Mouse (Mus musculus) stomach, embryonic 14.5 days (tissue): ENCODE measurements around the gene Cacnb3. TPM values are rescaled to one million over a fixed set of nuclear protein-coding genes. Genes with fewer than 3 reads are reported as not detected.

Experiments
- ATAC-seq: fragments of 200-750 bp; cut with Nextera tagmentation; 2 replicates; pipeline ENCODE4 v1.8.0; 2017; ENCODE audit warnings: low read depth, moderate TSS enrichment; ENCODE audit not compliant: insufficient number of reproducible peaks, insufficient read depth, low FRiP score
- H3K27ac ChIP-seq: fragments of 300-500 bp; sonication (generic); 2 replicates; pipeline ENCODE4 v1.5.1; 2014; ENCODE audit warnings: mild to moderate bottlenecking, low read length, moderate library complexity, mixed read lengths
- H3K27me3 ChIP-seq: fragments of 300-500 bp; sonication (generic); 2 replicates; pipeline ENCODE4 v1.6.1; 2014; ENCODE audit warnings: low read length, control low read depth, mixed read lengths; ENCODE audit not compliant: control insufficient read depth, insufficient read depth
- H3K36me3 ChIP-seq: fragments of 300-500 bp; sonication (generic); 2 replicates; pipeline ENCODE4 v1.6.1; 2014; ENCODE audit warnings: mild to moderate bottlenecking, control low read depth, low read length, moderate library complexity, mixed read lengths; ENCODE audit not compliant: control insufficient read depth, insufficient read depth
- H3K4me1 ChIP-seq: fragments of 300-500 bp; sonication (generic); 2 replicates; pipeline ENCODE4 v1.6.1; 2014; ENCODE audit warnings: low read length, control low read depth, mixed read lengths; ENCODE audit not compliant: control insufficient read depth, insufficient read depth
- H3K4me2 ChIP-seq: fragments of 300-500 bp; sonication (generic); replicated peaks from 2 replicates; pipeline ENCODE4 v1.6.1; 2014; ENCODE audit warnings: low read depth, low read length, control low read depth
- H3K4me3 ChIP-seq: fragments of 300-500 bp; sonication (generic); 2 replicates; pipeline ENCODE4 v1.5.1; 2014; ENCODE audit warnings: low read depth, low read length, control low read depth
- H3K9ac ChIP-seq: fragments of 300-500 bp; sonication (generic); replicated peaks from 2 replicates; pipeline ENCODE4 v1.6.1; 2014; ENCODE audit warnings: low read depth, mild to moderate bottlenecking, control low read depth, low read length, moderate library complexity, mixed read lengths
- H3K9me3 ChIP-seq: fragments of 300-500 bp; sonication (generic); 2 replicates; pipeline ENCODE4 v1.6.1; 2016; ENCODE audit warnings: low read depth, low read length, control low read depth; ENCODE audit not compliant: control insufficient read depth
- WGBS: fragments of 180-500 bp; shearing (Covaris S2); extraction: QIAGEN DNeasy Blood & Tissue Kit; methylation state at CpG from one replicate; pipeline ENCODE4 v1.1.7; 2014; 5-methylcytosine and 5-hydroxymethylcytosine counted together
- polyA plus RNA-seq: library from polyadenylated mRNA; unstranded; fragments of >200 nt; fragmentation: Nextera tagmentation; extraction: Ambion mirVana; gene quantifications from 2 replicates; pipeline ENCODE4 v1.2.1, GENCODE M21; 2014

Gene Cacnb3
- polyA plus RNA-seq, 1 experiment from 2014 or later, result 34.4 TPM

GRCm38 (mm10) chr15:98664042-98664907 is 33.6 kb downstream of the Cacnb3 start:
- Histone ChIP-seq H3K4me1 (peaks cover 4% of the 10 kb centered on the region; the same call in 1 of the 2 replicates), H3K27ac (no peak overlapping the region), H3K9ac (no peak overlapping the region), H3K4me2 (no peak overlapping the region), H3K27me3 (no peaks in the 10 kb centered on the region), H3K36me3 (peaks cover 4% of the 10 kb centered on the region; the same call in 1 of the 2 replicates), H3K9me3 (no peaks in the 10 kb centered on the region), H3K4me3 (no peak overlapping the region)
- 77% methylated on average over 11 of the region's 11 CpGs for WGBS
- ATAC-seq, result no peak

- no peaks in the 10 kb centered on the region for H3K9me3 ChIP-seq
- H3K4me3 ChIP-seq, result no peak overlapping the region
- WGBS, result 59% methylated on average over 4 of the region's 4 CpGs
- ATAC-seq, result no peak
- H3K27ac ChIP-seq, result no peak overlapping the region
- 0 out of 2 replicates have a peak, but pooled peaks cover 13% of the 10 kb centered on the region for H3K27me3 ChIP-seq
- no peak overlapping the region for H3K9ac ChIP-seq
- peaks cover 9% of the 10 kb centered on the region; the same call in 1 of the 2 replicates for H3K4me1 ChIP-seq
- H3K4me2 ChIP-seq, result no peak overlapping the region
- no peaks in the 10 kb centered on the region for H3K36me3 ChIP-seq
Observed at GRCm38 (mm10) chr15:98672592-98672991, 42.0 kb downstream of the Cacnb3 start.

- Histone ChIP-seq H3K9ac (no peak overlapping the region), H3K9me3 (no peaks in the 10 kb centered on the region), H3K27me3 (0 out of 2 replicates have a peak, but pooled peaks cover 13% of the 10 kb centered on the region), H3K4me1 (peaks cover 9% of the 10 kb centered on the region; the same call in 1 of the 2 replicates), H3K36me3 (no peaks in the 10 kb centered on the region), H3K4me2 (no peak overlapping the region), H3K4me3 (no peak overlapping the region), H3K27ac (no peak overlapping the region)
- 78% methylated on average over 7 of the region's 7 CpGs for WGBS
- no peak for ATAC-seq
Observed at GRCm38 (mm10) chr15:98673732-98674131, 43.1 kb downstream of the Cacnb3 start.

DNA sequence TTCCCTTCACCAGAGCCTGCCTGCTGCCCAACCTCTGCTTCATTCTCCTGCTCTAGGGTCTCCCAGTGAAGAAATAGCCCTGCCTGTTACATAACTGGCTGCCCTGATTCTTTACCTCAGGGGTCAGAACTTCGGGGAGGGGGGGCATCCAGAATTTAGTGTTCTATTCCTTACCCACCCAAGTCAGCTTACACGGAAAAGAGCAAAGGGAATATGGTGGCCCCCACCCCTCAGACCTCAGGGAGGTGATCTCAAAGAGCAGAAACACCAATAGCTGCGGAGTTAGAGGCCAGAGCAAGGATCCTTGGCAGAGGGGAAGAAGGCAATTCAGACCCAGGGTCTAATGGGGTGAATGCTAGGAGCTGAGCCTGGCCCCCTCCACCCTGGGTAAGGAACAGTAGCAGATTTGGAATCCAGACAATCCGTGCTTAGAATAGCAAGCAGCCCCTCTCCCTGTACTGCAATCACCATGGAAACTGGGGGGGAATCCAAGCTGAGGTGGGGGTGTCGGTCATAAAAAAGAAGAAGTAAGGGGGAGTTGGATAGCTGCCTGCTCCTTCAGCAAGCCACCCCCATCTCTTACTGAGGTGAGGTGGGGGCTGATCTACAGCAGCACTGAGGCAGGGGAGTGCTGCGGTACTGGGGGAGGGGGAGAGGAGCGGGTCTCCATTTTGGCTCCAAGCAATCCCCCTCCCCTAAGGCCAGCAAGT is 43.8 kb downstream of the Cacnb3 start:
- ATAC-seq, result no peak
- peaks cover 9% of the 10 kb centered on the region; the same call in 1 of the 2 replicates for H3K4me1 ChIP-seq
- 42% methylated on average over 7 of the region's 7 CpGs for WGBS
- 0 out of 2 replicates have a peak, but pooled peaks cover 13% of the 10 kb centered on the region for H3K27me3 ChIP-seq
- H3K36me3 ChIP-seq, result no peaks in the 10 kb centered on the region
- no peak overlapping the region for H3K27ac ChIP-seq
- H3K9me3 ChIP-seq, result no peaks in the 10 kb centered on the region
- H3K4me2 ChIP-seq, result no peak overlapping the region
- H3K4me3 ChIP-seq, result no peak overlapping the region
- H3K9ac ChIP-seq, result no peak overlapping the region

DNA sequence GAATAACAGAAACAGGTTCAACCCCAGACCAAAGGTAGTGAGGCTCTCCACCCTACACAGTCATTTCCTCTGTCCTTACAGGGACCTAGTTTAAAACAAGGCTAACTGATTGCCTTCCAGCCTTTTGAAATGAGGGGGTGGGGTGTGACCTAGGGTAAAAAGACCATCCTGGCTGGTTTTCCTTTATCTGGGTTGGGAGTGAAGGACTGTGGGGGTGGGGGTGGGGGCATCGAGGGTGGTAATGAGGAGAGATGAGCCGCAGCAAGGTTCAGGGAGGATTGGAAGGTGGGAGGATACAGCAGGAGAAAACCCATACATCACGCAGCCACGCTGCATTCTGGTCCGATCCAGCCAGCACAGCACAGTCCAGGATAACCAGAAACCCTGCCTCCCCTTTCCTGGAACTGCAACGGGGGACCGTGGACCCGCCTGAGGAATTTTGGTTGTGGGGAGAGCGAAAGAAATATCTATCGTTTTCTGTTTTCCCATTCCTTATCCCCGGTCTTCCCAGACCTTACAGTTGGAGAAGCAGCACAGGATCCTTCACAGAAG is 44.4 kb downstream of the Cacnb3 start:
- no peaks in the 10 kb centered on the region for H3K9me3 ChIP-seq
- H3K4me2 ChIP-seq, result no peak overlapping the region
- ATAC-seq, result no peak
- no peak overlapping the region for H3K27ac ChIP-seq
- no peak overlapping the region for H3K9ac ChIP-seq
- H3K4me3 ChIP-seq, result no peak overlapping the region
- H3K27me3 ChIP-seq, result 0 out of 2 replicates have a peak, but pooled peaks cover 13% of the 10 kb centered on the region
- H3K36me3 ChIP-seq, result no peaks in the 10 kb centered on the region
- WGBS, result 24% methylated on average over 11 of the region's 11 CpGs
- H3K4me1 ChIP-seq, result peaks cover 9% of the 10 kb centered on the region; the same call in 1 of the 2 replicates

DNA sequence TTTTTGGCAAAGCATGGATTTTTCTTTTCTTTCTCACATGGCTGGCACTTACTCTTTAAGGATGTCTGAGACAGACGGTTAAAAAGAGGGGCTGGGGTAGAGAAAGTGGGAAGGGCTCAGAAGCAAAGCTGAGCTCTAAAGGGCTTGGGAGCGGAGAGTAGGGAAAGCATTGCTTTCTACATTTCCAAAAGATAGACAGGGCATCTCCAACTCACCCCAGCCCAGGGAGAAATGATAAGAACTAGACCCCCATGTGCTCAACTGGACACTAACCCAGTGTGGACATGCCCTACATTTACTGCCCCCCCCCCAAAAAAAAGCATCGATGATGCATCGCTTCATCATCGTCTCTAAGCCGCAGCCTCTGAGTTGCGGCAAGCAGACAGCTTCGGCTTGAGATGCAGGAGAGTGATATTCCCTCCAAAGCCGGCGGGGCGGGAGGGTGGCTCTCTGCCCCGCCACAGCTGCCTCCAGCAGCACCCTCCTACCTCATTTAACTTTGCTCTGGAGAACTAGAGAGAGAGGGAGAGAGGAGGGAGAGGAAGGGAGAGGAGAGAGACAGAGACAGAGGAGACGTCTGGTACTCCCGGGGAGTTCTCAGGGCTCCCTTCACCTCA is 45.1 kb downstream of the Cacnb3 start:
- Histone ChIP-seq H3K27ac (no peak overlapping the region), H3K36me3 (no peaks in the 10 kb centered on the region), H3K9ac (no peak overlapping the region), H3K27me3 (0 out of 2 replicates have a peak, but pooled peaks cover 13% of the 10 kb centered on the region), H3K4me3 (no peak overlapping the region), H3K4me1 (peaks cover 9% of the 10 kb centered on the region; the same call in 1 of the 2 replicates), H3K9me3 (no peaks in the 10 kb centered on the region), H3K4me2 (no peak overlapping the region)
- no peak for ATAC-seq
- WGBS, result 7% methylated on average over 14 of the region's 14 CpGs

GRCm38 (mm10) chr15:98676471-98676870 is 45.8 kb downstream of the Cacnb3 start:
- Histone ChIP-seq H3K27ac (no peak overlapping the region), H3K9me3 (no peaks in the 10 kb centered on the region), H3K4me3 (peak overlapping the region; percentile 28; the same call in 1 of the 2 replicates), H3K4me2 (peak overlapping the region; percentile 80), H3K4me1 (peaks cover 9% of the 10 kb centered on the region; the same call in 1 of the 2 replicates), H3K36me3 (no peaks in the 10 kb centered on the region), H3K27me3 (0 out of 2 replicates have a peak, but pooled peaks cover 13% of the 10 kb centered on the region), H3K9ac (no peak overlapping the region)
- no peak for ATAC-seq
- WGBS, result 3% methylated on average over 9 of the region's 9 CpGs
